Mouse (Mus musculus): ENCODE results near the gene Trpc4. TPM values are rescaled to one million over a fixed set of nuclear protein-coding genes. Genes with fewer than 3 reads are reported as not detected.
A peak's percentile ranks its signal among the peaks of the same experiment; 100 is the strongest.

The Trpc4 gene
- polyA plus RNA-seq, 1 experiment: 0.10 TPM

DNA sequence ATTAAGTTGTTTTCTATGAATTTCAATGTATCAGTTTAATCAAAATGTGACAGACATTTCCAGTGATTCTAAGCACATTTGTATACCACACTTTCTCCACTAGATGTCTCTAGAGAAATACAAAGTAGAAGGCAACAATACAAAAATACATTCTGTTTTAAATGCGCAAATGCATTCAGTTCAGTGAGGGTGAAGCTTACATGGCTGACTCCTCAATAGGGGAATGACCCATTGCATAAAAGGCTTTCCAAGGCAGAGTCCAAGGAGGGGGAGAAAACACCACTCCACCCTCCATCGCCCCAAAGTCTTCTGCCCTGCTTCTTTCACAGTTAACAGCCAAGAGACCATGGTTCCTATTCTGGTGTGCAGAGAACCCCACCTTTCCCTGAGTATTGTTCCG lies 201.7 kb downstream of the Trpc4 start:
- Histone ChIP-seq H3K27me3 (ENCODE audit: control insufficient read depth, insufficient read depth, low read length) (no peaks in the 10 kb centered on the region), H3K27ac (ENCODE audit: insufficient read depth, low read depth, low read length) (no peak overlapping the region; the same call in 1 of the 2 replicates), H3K36me3 (ENCODE audit: control insufficient read depth, insufficient read depth, low read length) (no peaks in the 10 kb centered on the region), H3K4me1 (ENCODE audit: control insufficient read depth, insufficient read depth, insufficient read length, low read length) (no peaks in the 10 kb centered on the region), H3K4me3 (ENCODE audit: low read depth, low read length) (no peak overlapping the region)
- TF ChIP-seq POLR2A (IDR thresholded peaks at IDR 0.05; ENCODE audit: low read depth, low read length) (no peak), CTCF (IDR thresholded peaks at IDR 0.05; ENCODE audit: extremely low read depth, insufficient read length, insufficient replicate concordance, low read depth, low read length) (no peak)
- 62% methylated on average over 3 of the region's 3 CpGs for WGBS

DNA sequence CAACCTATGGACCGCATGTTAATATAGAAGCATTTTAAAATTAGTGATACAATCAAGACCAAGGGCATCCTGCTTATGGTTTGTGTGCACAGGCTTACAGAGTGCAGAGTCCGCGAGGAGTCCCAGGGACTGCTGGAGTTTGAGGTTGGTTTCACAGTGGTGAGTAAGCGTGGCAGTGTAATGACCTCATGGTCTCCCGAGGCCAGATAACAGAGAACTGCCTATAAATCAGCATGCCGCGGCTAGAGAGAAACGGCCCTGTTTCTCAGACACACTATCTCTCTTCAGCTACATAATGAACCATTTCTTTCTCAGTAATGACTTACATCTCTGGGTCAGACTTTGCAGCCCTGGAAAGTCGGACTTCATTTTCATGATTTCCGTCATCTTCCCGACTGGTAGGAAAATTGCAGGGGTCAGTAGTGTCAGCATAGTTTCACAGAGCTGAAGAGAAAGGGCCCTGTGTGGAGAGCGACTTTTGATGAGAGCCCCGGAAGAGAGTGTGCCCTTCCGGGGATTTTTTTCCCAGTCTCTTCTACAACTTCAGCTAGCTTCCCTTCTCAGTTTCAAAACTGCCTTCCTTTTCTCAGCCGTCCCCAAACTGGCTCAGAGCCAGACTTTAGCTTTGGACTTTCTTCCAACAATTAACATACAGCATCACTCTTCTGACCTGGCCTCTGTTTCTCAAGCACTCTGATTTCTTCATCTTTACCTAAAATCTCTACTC lies 202.8 kb downstream of the Trpc4 start:
- Histone ChIP-seq H3K36me3 (ENCODE audit: control insufficient read depth, insufficient read depth, low read length) (no peaks in the 10 kb centered on the region), H3K4me3 (ENCODE audit: low read depth, low read length) (peak overlapping the region; percentile 18; the same call in 1 of the 2 replicates), H3K27me3 (ENCODE audit: control insufficient read depth, insufficient read depth, low read length) (no peaks in the 10 kb centered on the region), H3K4me1 (ENCODE audit: control insufficient read depth, insufficient read depth, insufficient read length, low read length) (no peaks in the 10 kb centered on the region), H3K27ac (ENCODE audit: insufficient read depth, low read depth, low read length) (0 out of 2 replicates have a peak overlapping the region, but pooled peaks have one; percentile 8)
- WGBS: 10% methylated on average over 15 of the region's 15 CpGs
- no peak for TF ChIP-seq CTCF (IDR thresholded peaks at IDR 0.05; ENCODE audit: extremely low read depth, insufficient read length, insufficient replicate concordance, low read depth, low read length)
- no peak for TF ChIP-seq POLR2A (IDR thresholded peaks at IDR 0.05; ENCODE audit: low read depth, low read length)

GRCm38 (mm10) chr3:54360897-54361296 lies 205.1 kb downstream of the Trpc4 start, which contains the start of gene Postn:
TSS of gene Postn (plus strand) at chr3:54361109.
- Histone ChIP-seq H3K36me3 (ENCODE audit: control insufficient read depth, insufficient read depth, low read length) (no peaks in the 10 kb centered on the region), H3K4me1 (ENCODE audit: control insufficient read depth, insufficient read depth, insufficient read length, low read length) (no peaks in the 10 kb centered on the region), H3K27ac (ENCODE audit: insufficient read depth, low read depth, low read length) (peak within 1 kb of the TSS; percentile 28; the same call in 1 of the 2 replicates), H3K4me3 (ENCODE audit: low read depth, low read length) (0 out of 2 replicates have a peak within 1 kb of the TSS, but pooled peaks have one; percentile 15), H3K27me3 (ENCODE audit: control insufficient read depth, insufficient read depth, low read length) (no peaks in the 10 kb centered on the region)
- no peak for TF ChIP-seq CTCF (IDR thresholded peaks at IDR 0.05; ENCODE audit: extremely low read depth, insufficient read length, insufficient replicate concordance, low read depth, low read length)
- TF ChIP-seq POLR2A (IDR thresholded peaks at IDR 0.05; ENCODE audit: low read depth, low read length): no peak
- WGBS: 49% methylated on average over 6 of the region's 6 CpGs

GRCm38 (mm10) chr3:54361656-54362055 lies 205.8 kb downstream of the Trpc4 start:
- H3K4me1 ChIP-seq (ENCODE audit: control insufficient read depth, insufficient read depth, insufficient read length, low read length): no peaks in the 10 kb centered on the region
- H3K27me3 ChIP-seq (ENCODE audit: control insufficient read depth, insufficient read depth, low read length): no peaks in the 10 kb centered on the region
- no peak overlapping the region for H3K27ac ChIP-seq (ENCODE audit: insufficient read depth, low read depth, low read length)
- no peak overlapping the region for H3K4me3 ChIP-seq (ENCODE audit: low read depth, low read length)
- no peaks in the 10 kb centered on the region for H3K36me3 ChIP-seq (ENCODE audit: control insufficient read depth, insufficient read depth, low read length)
- TF ChIP-seq POLR2A (IDR thresholded peaks at IDR 0.05; ENCODE audit: low read depth, low read length) (no peak), CTCF (IDR thresholded peaks at IDR 0.05; ENCODE audit: extremely low read depth, insufficient read length, insufficient replicate concordance, low read depth, low read length) (no peak)

Other genes with a start within 250 kb of the Trpc4 start
- gene Postn, start 205.1 kb downstream of the Trpc4 start, polyA plus RNA-seq (2012; rRNA removed): 3.0 and 3.9 TPM in 2 replicates

Measured in small intestine, adult 2 months (tissue).